Mouse (Mus musculus): ENCODE data around the gene Kcnb1. TPM values are rescaled to one million over a fixed set of nuclear protein-coding genes. Genes with fewer than 3 reads are reported as not detected.

Kcnb1 gene
- polyA plus RNA-seq, 1 experiment from 2014 or later = 1.3 TPM

DNA sequence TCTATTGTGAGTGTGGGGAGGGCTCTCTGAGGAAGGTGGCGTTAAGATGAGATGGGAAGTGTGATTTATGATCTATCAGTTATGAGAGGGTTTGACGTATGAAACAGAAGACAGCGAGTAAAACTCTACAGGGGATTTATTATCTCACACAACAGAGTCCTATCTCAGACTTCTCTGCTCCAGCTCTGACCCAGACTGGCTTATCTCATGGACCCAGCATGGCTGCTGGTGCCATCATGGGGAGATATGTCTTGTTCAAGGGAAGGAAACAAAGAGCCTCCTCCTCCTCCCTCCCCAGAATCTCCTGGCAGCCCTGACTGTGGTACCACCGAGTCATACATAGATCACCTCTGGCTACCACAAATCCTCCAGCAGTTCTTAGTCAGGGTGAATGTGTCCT lies 48.1 kb downstream of the Kcnb1 start:
- WGBS = 95% methylated on average over 4 of the region's 4 CpGs
- Histone ChIP-seq H3K27ac (no peak overlapping the region), H3K4me3 (no peak overlapping the region), H3K4me2 (replicated peaks) (no peak overlapping the region), H3K36me3 (no peaks in the 10 kb centered on the region), H3K4me1 (peaks cover 20% of the 10 kb centered on the region), H3K27me3 (0 out of 2 replicates have a peak, but pooled peaks cover 4% of the 10 kb centered on the region), H3K9ac (no peak overlapping the region), H3K9me3 (no peaks in the 10 kb centered on the region)
- ATAC-seq (ENCODE audit: insufficient number of reproducible peaks, insufficient read depth, low FRiP score, low TSS enrichment) = no peak

DNA sequence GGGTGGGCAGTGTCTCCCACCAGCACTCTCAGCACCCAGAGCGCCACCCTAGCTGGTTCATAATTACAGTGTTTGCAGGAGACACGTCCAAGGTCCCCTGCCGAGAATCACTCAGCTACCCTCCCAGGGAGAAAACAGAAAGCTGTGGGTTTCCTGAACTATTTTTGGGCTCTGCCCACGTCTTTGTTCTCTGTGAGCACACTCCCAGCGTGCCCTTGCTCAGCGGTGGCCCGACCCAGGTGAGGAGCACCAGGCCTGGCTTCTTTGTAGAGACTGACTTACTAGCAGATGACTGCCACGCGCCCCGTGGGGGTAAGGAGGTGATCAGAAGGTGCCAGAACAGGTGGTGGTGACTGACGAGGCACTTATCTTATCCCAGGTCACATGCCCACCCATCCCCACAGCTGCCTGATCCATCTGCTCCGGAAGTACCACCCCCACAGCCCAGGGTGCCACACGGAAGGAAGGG lies 50.1 kb downstream of the Kcnb1 start:
- Histone ChIP-seq H3K27ac (no peak overlapping the region), H3K4me3 (no peak overlapping the region), H3K4me2 (replicated peaks) (no peak overlapping the region), H3K9ac (no peak overlapping the region), H3K36me3 (no peaks in the 10 kb centered on the region), H3K4me1 (peaks cover 4% of the 10 kb centered on the region; the same call in 1 of the 2 replicates), H3K27me3 (no peaks in the 10 kb centered on the region), H3K9me3 (no peaks in the 10 kb centered on the region)
- no peak for ATAC-seq (ENCODE audit: insufficient number of reproducible peaks, insufficient read depth, low FRiP score, low TSS enrichment)
- whole genome bisulfite sequencing = 62% methylated on average over 13 of the region's 13 CpGs

GRCm38 (mm10) chr2:167138611-167139010 lies 51.3 kb downstream of the Kcnb1 start:
- Histone ChIP-seq H3K9ac (no peak overlapping the region), H3K9me3 (no peaks in the 10 kb centered on the region), H3K4me1 (no peaks in the 10 kb centered on the region), H3K4me3 (no peak overlapping the region), H3K36me3 (no peaks in the 10 kb centered on the region), H3K27me3 (no peaks in the 10 kb centered on the region), H3K4me2 (replicated peaks) (no peak overlapping the region), H3K27ac (no peak overlapping the region)
- WGBS = 52% methylated on average over 6 of the region's 6 CpGs
- ATAC-seq (ENCODE audit: insufficient number of reproducible peaks, insufficient read depth, low FRiP score, low TSS enrichment) = no peak

- Histone ChIP-seq H3K4me1 (no peaks in the 10 kb centered on the region), H3K4me2 (replicated peaks) (no peak overlapping the region), H3K27ac (no peak overlapping the region), H3K36me3 (no peaks in the 10 kb centered on the region), H3K9ac (no peak overlapping the region), H3K9me3 (no peaks in the 10 kb centered on the region), H3K4me3 (no peak overlapping the region), H3K27me3 (no peaks in the 10 kb centered on the region)
- 72% methylated on average over 14 of the region's 14 CpGs for WGBS
- ATAC-seq (ENCODE audit: insufficient number of reproducible peaks, insufficient read depth, low FRiP score, low TSS enrichment) = no peak
Observed at GRCm38 (mm10) chr2:167136909-167137308, 53.0 kb downstream of the Kcnb1 start.

DNA sequence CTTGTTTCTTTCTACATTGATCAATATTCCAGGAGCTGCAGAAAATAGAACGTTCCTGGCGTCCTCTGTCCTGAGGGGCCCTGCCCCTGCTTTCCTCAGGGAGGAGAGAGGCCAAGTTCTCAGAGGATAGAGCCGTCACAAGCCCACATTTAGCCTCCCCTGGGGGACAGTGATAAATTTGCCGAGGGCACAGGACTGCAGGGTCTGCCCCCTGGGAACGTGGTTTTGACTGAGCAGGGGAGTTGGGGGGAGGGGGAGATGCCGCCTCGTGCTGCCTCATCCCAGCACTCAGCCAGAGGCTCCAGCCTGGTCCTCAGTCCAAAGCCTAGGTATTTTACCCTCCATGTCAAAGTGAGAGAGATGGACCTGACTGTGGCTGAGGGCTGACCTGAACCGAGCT lies 57.9 kb downstream of the Kcnb1 start:
- H3K36me3 ChIP-seq = no peaks in the 10 kb centered on the region
- no peak overlapping the region for H3K9ac ChIP-seq
- no peak overlapping the region for H3K4me2 ChIP-seq (replicated peaks)
- WGBS = 49% methylated on average over 8 of the region's 8 CpGs
- peaks cover 23% of the 10 kb centered on the region for H3K4me1 ChIP-seq
- H3K27me3 ChIP-seq = no peaks in the 10 kb centered on the region
- H3K9me3 ChIP-seq = no peaks in the 10 kb centered on the region
- H3K27ac ChIP-seq = no peak overlapping the region
- no peak overlapping the region for H3K4me3 ChIP-seq
- no peak for ATAC-seq (ENCODE audit: insufficient number of reproducible peaks, insufficient read depth, low FRiP score, low TSS enrichment)

DNA sequence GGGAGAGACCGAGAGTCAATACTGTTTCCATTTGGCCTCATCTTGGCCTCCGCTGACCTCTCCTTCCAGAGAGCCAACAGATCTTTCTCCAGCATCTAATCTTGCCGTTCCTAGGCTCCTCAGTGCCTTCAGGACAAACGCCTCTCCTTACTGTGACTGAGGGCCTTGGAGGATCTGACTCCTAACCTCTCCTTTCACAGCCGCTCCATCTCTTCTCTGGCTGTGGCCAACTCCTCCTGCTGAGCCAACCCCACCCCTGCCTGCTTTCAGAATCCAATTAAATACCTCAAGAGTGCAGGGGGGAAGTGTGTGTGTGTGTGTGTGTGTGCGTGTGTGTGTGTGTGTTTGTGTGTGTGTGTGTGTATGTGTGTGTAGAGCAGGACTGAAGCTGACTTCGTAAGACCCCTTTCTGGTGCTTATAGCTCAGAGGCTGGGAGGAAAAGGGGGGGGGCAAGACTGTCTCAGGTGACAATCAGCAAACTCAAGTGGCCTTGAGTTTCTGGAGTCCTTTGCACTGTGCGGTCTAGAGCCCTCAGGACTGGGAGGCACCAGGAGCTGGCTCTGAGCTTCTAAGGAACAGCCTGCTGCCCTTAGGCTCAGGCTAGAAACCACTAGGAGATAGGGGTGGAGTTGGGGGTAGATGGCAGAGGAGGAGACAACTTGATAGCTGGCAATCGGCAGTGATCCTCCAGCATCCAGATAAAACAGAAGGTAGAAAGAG lies 59.7 kb downstream of the Kcnb1 start:
- no peak overlapping the region for H3K4me3 ChIP-seq
- H3K27ac ChIP-seq = peak overlapping the region; percentile 57
- H3K9me3 ChIP-seq = no peaks in the 10 kb centered on the region
- no peaks in the 10 kb centered on the region for H3K36me3 ChIP-seq
- H3K4me1 ChIP-seq = peaks cover 23% of the 10 kb centered on the region
- H3K4me2 ChIP-seq (replicated peaks) = peak overlapping the region; percentile 40
- 28% methylated on average over 9 of the region's 9 CpGs for whole genome bisulfite sequencing
- no peaks in the 10 kb centered on the region for H3K27me3 ChIP-seq
- H3K9ac ChIP-seq = no peak overlapping the region
- ATAC-seq (ENCODE audit: insufficient number of reproducible peaks, insufficient read depth, low FRiP score, low TSS enrichment) = no peak

DNA sequence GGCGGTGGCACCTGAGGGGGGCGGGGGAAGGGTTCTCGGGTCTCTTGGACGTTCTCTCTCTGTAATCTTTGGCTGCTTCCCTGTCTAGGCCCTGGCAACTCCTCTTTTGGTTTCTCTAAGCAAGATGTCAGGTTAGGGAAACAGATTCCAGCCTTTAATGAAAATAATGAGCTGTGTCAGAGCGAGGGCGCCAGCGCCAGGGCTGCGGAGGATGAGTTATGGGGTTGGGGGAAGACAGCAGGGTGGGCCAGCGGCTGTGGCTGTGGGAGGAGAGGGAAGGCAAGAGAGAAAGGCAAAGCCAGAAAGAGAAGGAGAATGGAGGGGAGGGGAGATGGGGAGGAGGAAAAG lies 60.4 kb downstream of the Kcnb1 start:
- Histone ChIP-seq H3K9me3 (no peaks in the 10 kb centered on the region), H3K36me3 (no peaks in the 10 kb centered on the region), H3K27ac (peak overlapping the region; percentile 57), H3K27me3 (no peaks in the 10 kb centered on the region), H3K4me2 (replicated peaks) (peak overlapping the region; percentile 40), H3K4me3 (no peak overlapping the region), H3K9ac (peak overlapping the region; percentile 48), H3K4me1 (peaks cover 23% of the 10 kb centered on the region)
- no peak for ATAC-seq (ENCODE audit: insufficient number of reproducible peaks, insufficient read depth, low FRiP score, low TSS enrichment)
- WGBS = 19% methylated on average over 9 of the region's 9 CpGs

- no peaks in the 10 kb centered on the region for H3K27me3 ChIP-seq
- peak overlapping the region; percentile 57; the same call in 1 of the 2 replicates for H3K27ac ChIP-seq
- H3K9me3 ChIP-seq = no peaks in the 10 kb centered on the region
- no peaks in the 10 kb centered on the region for H3K36me3 ChIP-seq
- H3K4me2 ChIP-seq (replicated peaks) = peak overlapping the region; percentile 40
- peaks cover 26% of the 10 kb centered on the region for H3K4me1 ChIP-seq
- H3K4me3 ChIP-seq = no peak overlapping the region
- peak overlapping the region; percentile 48 for H3K9ac ChIP-seq
- 34% methylated on average over 20 of the region's 20 CpGs for WGBS
- no peak for ATAC-seq (ENCODE audit: insufficient number of reproducible peaks, insufficient read depth, low FRiP score, low TSS enrichment)
Observed at GRCm38 (mm10) chr2:167128699-167129607, 61.0 kb downstream of the Kcnb1 start.

- ATAC-seq (ENCODE audit: insufficient number of reproducible peaks, insufficient read depth, low FRiP score, low TSS enrichment) = no peak
- peaks cover 29% of the 10 kb centered on the region for H3K4me1 ChIP-seq
- no peak overlapping the region for H3K27ac ChIP-seq
- no peak overlapping the region for H3K9ac ChIP-seq
- no peaks in the 10 kb centered on the region for H3K27me3 ChIP-seq
- H3K9me3 ChIP-seq = no peaks in the 10 kb centered on the region
- no peak overlapping the region for H3K4me3 ChIP-seq
- H3K36me3 ChIP-seq = no peaks in the 10 kb centered on the region
- no peak overlapping the region for H3K4me2 ChIP-seq (replicated peaks)
- 85% methylated on average over 5 of the region's 5 CpGs for WGBS
Observed at GRCm38 (mm10) chr2:167127404-167127803, 62.6 kb downstream of the Kcnb1 start.

DNA sequence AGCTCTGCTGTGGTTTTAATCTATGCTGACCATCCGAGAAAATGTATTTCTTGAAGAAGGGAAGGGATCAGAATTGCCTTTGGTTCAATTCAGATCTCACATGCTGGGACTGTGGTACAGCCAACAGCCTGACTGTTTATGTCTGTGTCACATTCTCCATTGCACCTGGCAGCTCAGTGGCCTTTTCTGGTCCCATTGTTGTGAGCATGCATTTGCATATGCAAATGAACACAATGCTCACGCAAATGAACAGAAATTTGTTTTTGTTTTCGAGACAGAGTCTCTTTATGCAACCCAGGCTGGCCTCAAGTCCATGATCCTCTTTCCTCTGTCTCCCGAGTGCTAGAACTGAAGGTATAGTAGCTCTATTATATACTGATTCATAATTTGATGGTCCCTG lies 64.2 kb downstream of the Kcnb1 start:
- Histone ChIP-seq H3K4me3 (no peak overlapping the region), H3K9me3 (no peaks in the 10 kb centered on the region), H3K27ac (no peak overlapping the region), H3K4me1 (peaks cover 34% of the 10 kb centered on the region), H3K36me3 (no peaks in the 10 kb centered on the region), H3K9ac (no peak overlapping the region), H3K27me3 (no peaks in the 10 kb centered on the region), H3K4me2 (replicated peaks) (no peak overlapping the region)
- 72% methylated on average over 4 of the region's 4 CpGs for WGBS
- ATAC-seq (ENCODE audit: insufficient number of reproducible peaks, insufficient read depth, low FRiP score, low TSS enrichment) = no peak

GRCm38 (mm10) chr2:167123936-167124335 lies 66.0 kb downstream of the Kcnb1 start:
- no peak for ATAC-seq (ENCODE audit: insufficient number of reproducible peaks, insufficient read depth, low FRiP score, low TSS enrichment)
- Histone ChIP-seq H3K4me3 (no peak overlapping the region), H3K27me3 (no peaks in the 10 kb centered on the region), H3K36me3 (no peaks in the 10 kb centered on the region), H3K9ac (0 out of 2 replicates have a peak overlapping the region, but pooled peaks have one; percentile 27), H3K4me1 (peaks cover 24% of the 10 kb centered on the region), H3K9me3 (no peaks in the 10 kb centered on the region), H3K27ac (peak overlapping the region; percentile 60; the same call in 1 of the 2 replicates), H3K4me2 (replicated peaks) (no peak overlapping the region)
- 46% methylated on average over 11 of the region's 11 CpGs for WGBS

DNA sequence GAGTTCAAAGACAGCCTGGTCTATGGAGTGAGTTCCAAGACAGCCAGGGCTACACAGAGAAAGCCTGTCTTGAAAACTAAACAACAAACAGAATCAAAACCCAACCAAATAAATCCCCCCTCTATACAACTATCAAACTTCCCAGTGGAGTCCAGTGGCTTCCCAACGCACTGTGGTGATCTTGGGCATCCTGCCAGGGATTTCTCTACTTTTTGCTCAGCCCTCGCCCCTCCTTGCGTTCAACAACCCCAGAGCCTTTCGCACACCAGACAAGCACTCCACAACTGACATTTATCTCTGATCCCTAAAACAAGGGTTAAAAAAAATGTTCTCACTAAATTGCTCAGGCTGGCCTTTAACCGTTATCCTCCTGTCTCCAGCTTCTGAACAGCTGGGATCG lies 67.2 kb downstream of the Kcnb1 start:
- Histone ChIP-seq H3K4me1 (peaks cover 19% of the 10 kb centered on the region), H3K9ac (no peak overlapping the region), H3K27ac (no peak overlapping the region), H3K4me3 (no peak overlapping the region), H3K9me3 (no peaks in the 10 kb centered on the region), H3K36me3 (no peaks in the 10 kb centered on the region), H3K4me2 (replicated peaks) (no peak overlapping the region), H3K27me3 (no peaks in the 10 kb centered on the region)
- no peak for ATAC-seq (ENCODE audit: insufficient number of reproducible peaks, insufficient read depth, low FRiP score, low TSS enrichment)
- WGBS = 85% methylated on average over 6 of the region's 6 CpGs
